Mouse (Mus musculus) urinary bladder, postnatal 4 days (tissue): ENCODE results near the gene Dcdc2b.

ENCODE experiments used
- DNase-seq, 2 experiments: peaks; one replicate each; pipeline ENCODE4 v3.0.0; 2021 to 2022; ENCODE audit warnings: low spot score in 2 of 2

Gene Dcdc2b

DNA sequence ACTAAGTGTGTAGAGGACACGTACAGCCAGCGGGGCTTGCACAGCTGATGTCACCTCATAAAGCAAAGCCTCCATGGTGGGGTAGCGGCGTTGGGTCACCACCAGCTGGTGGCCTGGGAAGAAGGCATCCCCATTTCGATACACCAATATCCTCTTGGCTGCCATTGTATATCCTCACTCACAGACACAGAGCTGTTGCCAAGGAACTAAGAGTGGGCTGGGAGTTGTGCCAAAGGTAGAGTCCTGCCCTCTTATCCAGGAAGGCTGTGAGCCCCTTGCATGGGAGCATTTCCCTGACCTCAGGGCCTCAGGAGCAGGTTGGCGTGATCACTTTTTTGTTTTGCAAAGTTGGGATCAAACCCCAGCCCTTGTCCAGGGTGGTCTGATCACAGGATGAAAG is at the start of gene Dcdc2b:
Dcdc2b (minus strand) TSS at position 165 of the 400 bp plus-strand sequence.
- no peak for DNase-seq

DNA sequence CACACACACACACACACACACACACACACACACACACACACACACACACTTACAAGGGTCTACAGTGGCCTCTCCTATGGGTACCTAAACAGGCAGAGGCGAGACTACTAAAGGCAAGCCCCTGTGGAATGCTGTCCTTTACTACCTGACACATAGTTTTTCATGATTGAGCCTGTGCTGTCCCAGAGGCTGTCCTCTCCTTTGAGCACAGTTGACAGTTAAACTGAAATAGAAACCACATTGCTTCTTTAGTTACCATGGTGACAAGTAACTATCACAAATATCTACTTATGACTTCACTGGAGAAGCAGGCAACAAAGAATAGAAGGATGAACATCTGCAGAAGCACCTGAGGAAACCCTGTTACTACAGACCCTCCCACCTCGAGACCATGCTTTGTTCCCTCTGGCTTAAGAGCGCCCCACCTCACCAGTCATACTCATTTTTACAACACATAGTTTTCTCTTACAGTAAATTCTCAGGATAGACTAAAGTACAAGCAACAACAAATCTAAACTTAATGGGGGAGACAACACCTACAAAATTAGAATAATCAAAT is 48.3 kb upstream of the Dcdc2b start:
- DNase-seq = no peak

DNA sequence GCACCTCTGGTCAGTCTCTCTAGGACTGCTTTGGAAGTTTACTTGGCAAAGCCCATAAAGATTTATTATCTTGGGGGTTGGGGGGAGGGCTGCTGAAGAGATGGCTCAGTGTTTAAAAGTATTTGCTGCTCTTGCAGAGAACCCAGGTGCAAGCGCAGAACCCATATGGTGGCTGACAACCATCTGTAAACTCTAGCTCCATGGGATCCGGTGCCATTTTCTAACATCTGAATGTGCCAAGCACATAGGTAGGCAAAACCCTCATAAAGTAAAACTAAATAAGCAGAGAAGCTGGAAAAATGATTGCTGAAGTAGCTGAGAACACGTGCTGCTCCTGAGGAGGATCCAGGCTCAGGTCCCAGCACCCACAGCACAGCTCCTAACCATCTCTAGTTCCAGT is 47.5 kb upstream of the Dcdc2b start:
- no peak for DNase-seq

DNA sequence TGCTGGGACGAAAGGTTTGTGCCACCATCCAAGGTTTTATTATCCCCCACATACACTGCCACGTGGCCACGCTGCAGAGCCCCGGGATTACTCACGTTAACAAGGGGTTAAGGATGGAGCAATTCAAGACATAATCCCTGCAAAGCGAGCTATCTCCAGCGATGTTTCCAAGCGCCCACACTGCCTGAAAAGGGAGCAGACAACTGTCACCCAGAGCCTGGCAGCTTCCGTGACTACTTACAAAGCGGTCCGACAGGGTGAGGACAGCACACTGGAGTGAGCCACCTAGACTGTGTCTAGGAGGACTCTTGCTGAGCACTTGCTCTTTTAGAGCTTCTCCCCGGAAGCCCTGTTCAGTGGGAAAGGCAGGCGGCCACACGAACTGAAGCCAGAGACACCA is 40.7 kb upstream of the Dcdc2b start:
- DNase-seq = no peak

DNA sequence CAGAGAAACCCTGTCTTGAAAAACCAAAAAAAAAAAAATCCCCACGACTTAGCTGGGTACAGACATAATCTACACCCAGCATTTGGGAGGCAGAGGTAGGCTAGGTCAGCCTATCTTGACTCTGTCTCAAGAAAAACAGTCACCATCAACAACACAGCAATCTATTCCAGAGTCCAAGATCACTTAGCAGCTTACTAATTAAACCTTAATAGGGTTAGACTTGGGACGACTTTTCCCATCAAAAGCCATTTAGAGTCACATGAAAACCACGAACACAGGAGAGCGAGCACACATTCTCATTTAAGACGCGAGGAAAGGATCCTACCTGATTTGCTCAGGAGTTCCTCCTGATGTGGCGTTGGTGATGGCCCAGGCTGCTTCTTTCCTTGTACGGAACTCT is 36.3 kb upstream of the Dcdc2b start:
- DNase-seq = no peak

DNA sequence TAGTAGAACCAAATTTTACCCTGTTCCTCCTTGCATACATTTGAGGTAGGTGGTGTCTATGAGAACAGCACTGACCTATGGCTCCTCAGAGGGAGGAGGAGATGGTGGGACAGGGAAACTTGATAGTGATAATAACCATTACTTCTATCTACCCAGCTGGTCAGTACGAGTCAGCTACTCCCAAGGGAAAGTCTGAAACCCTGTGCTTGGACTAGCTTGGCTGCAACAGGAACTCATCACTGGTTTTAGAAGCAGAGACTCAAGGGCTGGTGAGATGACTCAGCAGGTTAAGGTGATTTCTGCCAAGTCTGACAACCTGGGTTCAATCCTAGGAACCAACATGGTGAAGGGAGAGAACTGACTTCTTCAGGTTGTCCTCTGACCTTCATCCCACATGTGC is 34.6 kb upstream of the Dcdc2b start:
- no peak for DNase-seq

DNA sequence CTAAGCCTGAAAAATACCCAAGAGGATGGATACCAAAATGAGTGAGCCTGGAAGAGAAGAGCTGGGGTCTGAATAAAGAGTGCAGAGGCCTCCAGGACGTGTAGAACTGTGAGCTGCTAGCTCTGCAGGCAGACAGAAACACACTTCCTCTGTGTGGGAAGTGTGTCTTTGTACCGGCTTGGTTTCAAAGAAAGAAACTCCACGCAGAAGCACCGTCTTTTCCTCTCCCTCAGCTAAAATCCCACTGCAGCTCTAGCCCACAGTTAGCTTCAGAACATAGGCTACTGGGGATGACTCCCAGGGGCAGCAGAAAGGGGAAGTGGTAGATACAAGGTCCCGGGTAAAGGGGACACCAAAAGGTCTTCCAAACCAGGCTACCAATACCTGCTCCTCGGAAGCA is 31.1 kb upstream of the Dcdc2b start:
- no peak for DNase-seq

DNA sequence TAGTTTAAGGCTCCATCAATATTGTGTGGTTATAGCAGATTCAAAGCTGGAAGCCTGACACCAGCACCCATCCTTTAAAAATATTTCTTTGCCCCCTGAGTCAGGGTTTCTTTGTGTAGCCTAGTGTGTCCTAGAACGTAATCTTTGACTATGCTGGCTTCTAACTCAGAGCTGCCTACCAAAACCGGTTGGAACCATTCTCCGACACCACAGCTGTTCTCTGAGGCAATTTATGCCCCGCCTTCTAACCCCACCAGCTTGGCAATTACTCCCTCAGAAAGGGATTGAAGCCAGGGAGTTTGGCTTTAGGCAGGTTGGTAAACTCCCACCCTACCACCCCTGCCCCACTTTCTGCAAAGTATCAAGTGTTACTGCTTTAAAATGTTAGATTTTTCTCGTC is 27.7 kb upstream of the Dcdc2b start:
- no peak for DNase-seq

DNA sequence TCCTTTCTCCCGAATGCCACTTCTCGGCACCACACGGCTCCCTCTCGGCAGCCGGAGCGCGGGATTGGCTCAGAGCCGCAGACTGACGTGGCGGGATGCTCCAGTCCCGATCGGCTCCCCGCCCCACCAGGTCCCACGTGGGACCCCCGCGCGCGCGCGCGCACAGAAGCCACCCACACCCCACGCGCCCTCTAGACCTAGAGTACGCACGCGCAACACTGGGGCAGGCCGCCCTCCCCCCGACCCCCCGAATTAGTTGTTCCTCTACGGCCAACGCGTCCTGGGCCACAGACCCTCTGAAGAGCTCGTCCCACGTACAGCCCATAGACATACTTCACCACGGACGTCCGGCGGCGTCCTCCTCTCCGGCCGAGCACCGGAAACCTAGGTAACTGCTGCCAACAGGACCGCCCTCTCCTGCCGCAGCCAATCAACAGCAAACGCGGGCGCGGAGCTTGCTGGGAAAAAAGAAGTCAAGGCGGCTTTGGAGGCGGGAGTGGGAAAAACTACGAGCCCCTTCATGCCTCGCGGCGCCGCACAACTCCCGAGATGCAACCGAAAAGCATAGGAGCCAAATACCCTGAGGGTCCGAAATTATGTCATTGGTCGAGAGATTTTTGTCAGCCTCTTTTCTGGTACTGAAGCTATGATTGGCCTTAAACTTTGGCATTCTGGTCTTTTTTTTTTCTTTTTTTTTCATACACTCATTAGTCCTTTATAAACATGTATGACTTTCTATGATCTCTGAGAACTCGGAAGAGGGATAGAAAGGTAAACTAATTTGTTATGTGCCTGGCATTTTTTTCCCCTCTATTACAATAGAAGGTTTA is 26.8 kb upstream of the Dcdc2b start, which contains the start of gene Txlna:
Txlna (minus strand) TSS at position 428 of the 830 bp plus-strand sequence.
- DNase-seq = peak; percentile 95 to 96

DNA sequence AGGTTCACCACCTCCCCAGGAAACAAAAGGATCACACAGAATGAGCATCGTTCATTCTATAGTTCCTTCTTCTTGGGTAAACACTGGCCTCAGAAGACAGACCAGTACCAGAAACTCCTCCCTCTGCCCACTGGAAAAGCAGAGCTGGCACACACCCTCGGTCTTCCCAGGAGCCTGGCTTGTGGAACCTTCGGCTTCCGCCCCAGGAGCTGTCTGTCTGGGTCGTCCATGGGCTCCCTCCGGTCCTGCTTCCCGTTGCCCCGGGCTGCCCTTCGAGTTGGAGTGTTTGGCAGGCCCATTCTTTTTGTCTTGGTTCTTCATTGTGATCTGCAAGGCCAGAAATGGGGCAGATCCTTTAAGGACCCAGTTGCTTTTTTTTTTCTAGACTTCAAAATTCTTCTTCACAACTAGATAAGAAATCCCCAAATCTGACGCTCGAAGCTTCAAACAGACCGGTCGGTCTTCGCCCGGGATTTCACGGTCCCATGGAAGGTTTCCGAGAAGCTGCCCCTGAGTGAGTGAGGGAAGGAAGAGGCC is 26.1 kb upstream of the Dcdc2b start:
- DNase-seq = no peak

DNA sequence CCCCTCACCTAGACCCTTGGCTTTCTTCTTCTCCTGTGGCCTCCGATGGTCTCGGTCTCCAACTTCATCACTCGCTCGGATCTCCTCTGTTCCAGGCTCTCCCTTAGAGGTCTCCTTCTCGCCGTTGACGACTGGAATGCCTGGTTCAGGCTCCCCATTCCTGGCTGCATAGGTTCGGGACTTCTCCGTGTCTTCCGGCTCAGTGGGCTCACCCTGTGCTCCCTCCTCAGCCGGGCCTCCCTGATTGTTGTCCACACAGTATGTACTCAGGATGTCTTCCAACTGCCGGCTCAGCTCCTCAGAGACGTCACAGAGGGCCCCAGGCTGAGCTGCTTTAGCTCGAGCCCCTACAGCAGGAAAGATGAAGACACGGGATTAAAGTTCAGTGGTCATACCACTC is 25.2 kb upstream of the Dcdc2b start:
- DNase-seq = no peak

DNA sequence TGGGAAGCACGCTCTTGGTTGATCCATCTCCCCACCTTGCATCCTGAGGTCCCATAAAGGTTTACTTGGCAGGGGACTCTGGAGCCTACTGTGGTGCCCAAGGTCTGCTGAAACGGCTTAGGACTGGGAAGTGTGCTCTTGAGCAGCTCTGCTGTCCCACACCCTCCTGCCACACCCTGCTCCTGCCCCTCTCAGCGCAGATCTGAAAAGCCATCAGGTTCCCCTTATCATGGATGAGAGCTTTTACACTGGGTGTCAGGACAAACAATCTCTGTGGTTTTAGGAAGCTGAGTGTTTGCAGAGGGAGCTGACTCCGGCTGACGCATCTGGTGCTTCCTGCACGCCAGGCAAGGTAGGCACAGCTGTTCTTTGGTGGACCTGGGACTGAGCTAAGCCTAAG is 19.8 kb upstream of the Dcdc2b start:
- DNase-seq = no peak

DNA sequence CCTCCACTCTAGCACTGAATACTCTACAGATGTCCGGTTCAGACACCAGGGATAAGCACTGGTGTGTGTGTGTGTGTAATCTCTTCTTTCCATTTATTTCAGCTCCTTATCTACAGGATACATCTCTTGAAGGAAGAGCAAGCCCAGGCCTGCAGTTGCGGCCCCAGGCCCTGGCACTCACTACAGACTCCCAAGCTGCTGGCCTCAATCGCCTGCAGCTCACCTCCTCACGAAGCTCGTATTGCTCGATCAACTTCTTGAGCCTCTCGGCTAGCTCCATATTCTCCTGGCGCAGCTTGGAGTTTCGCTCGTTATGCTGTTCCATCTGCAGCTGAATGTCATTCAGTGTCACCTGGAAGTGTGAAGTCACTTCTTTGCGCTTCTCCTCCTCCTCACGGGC is 17.8 kb upstream of the Dcdc2b start:
- DNase-seq = no peak

DNA sequence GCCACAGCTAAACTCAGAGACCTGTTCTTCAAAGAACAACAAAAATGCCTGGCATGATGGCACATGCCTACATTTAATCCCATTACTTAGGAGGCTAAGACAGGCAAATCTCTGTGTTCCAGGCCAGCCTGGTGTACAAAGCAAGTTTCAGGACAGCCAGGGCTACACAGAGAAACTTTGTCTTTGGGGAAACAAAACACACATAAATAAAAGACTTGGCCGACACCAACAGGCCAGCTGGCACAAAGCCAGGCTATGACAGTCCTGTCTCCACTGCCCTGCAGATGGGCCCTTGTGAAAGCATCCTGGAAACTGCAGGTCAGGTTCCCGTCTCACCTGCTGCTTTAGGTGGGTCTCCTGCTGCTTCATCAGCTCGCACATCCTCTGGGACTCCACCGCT is 16.9 kb upstream of the Dcdc2b start:
- no peak for DNase-seq

DNA sequence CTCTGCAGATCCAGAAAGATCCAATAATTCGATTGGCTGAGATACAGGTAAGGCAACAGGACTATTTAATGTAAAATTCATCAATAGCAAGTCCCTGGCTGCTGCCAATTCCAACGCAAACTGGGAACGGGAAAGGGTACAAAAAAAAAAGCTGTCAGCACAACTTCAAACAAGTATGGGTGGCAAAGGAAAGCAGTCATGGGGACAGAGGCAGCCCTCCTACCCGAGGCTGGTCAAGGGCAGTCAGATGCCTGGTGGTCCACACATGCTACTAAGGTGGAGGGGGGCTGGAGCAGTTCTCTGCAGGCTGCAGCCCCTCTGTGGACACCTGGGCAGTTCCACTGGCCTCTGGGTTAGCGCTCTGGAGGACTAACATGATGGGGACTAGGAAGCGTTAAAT is 12.0 kb upstream of the Dcdc2b start:
- no peak for DNase-seq

DNA sequence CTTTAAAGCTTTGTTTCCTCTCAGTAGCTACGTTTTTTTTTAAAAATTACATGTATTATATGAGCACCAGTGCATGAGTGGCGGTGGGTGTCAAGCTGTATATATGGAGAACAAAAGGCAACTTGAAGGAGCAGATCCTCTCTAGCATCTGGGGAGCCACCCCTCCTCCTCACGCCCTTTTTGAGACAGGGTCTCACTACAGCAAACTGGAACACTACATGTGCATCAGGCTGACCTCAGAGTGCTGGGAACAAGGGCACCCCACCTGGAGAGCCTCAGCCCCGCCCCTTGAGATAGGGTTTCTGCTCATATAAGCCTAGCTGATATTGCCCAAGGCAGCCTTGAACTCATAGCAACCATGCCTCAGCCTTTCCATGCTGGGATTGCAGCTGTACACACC is 11.4 kb upstream of the Dcdc2b start:
- no peak for DNase-seq

DNA sequence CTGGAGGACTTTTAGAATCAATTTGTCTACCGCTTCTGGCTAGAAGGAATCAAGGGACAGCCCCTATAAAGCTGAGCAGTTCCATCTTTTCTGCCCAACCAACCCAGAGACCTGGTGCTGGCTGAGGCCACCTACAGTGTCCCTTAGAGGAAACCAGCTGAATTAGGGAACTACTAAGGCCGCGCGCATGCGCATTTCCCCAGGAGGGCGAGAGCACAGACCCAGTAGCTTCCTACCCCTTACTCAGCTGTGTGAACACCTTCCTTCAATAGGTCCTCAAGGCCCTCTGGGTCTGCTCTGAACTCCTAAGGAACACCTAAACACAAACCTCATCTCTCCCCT is 10.9 kb upstream of the Dcdc2b start:
- no peak for DNase-seq

DNA sequence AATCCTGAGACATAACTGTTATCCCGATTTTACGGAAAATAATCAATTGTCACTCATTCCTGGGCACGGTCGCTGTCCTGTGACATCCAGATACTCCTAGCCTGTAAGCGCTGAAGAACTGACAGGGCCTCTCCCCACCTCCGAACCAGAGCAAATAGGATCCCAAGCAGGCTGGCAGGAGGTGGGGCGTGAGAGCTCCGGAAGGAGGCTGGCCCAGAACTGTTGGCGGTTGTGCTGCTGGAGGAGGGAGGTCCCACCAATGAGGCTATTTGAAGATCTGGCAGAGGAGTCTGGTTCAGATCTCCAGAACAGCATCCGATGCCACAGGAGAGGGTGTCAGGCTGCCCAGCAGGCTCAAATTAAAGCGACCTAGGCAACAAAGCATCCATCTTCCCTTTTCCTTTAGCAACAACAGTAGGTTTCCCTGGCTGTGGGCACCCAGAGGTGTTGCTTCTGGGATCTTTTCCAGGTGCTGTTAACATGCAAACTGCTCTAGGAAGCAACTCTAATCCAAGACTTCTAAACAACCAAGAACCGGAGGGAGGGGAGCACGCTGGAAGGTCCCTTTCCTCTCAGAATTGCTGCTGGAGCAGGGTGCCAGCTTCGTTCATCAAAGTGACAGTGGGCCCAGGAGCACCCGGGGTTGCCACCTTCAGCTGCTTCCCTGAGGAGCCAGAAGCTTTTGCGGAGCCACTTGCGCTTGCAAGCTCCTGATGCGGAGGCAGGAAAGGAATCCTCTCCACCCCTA is 10.4 kb upstream of the Dcdc2b start:
- peak; percentile 80 to 83 for DNase-seq

DNA sequence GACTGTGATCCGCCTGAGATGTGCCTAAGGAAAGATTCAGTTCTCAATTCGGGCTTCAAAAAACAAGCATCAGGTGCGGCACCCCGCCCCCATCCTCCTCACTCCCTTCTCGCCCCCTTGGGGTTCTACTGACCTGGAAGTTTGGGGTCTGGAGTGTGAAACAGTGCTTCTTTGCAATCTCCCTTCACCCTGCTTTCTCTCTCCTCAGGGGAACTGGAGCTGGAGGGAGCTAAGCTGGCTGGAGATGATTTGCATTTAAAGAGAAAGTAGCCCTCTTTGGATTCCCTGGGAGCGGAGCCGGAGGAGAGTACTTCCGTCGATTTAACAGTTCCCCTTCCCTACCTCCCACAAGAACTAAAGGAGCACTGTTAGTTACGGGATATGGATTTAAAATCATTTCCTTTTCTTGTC is 9.6 kb upstream of the Dcdc2b start, which contains the start of gene Ccdc28b:
Ccdc28b (minus strand) TSS at position 267 of the 411 bp plus-strand sequence.
- DNase-seq = no peak

DNA sequence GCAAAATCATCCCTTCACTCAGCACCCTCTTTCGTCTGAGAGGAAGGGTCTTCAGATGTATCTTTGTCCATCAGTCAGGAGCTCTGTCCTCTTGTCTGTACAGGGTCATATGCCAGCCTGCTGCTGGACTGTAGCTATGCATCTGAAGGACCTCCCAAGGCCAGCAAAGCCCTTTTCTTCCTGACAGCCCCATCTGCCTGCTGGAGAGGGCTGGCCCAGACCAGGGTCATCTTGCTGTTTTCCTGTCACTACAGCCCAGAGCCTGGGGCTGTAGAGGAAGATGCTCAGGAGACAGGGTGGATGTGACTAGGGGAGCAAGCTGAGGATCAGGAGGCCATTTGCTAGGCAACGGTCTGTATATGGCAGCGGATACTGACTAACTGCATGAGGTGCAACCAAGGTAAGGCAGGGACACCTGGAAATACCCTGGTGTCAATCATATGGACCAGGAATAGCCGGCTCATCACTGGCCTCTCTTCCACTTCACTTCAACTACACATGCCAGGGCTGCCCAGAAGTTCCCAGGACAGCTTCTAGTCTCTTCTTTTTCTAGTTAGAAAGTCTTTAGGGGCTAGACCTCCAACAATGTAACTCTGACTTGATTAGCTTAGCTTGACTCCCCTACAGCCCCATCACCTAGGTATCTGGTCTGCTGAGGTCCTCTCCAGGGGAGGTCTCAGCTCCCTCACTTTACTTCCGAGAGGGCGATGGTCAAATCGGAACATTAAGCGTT is 8.9 kb upstream of the Dcdc2b start:
- no peak for DNase-seq

DNA sequence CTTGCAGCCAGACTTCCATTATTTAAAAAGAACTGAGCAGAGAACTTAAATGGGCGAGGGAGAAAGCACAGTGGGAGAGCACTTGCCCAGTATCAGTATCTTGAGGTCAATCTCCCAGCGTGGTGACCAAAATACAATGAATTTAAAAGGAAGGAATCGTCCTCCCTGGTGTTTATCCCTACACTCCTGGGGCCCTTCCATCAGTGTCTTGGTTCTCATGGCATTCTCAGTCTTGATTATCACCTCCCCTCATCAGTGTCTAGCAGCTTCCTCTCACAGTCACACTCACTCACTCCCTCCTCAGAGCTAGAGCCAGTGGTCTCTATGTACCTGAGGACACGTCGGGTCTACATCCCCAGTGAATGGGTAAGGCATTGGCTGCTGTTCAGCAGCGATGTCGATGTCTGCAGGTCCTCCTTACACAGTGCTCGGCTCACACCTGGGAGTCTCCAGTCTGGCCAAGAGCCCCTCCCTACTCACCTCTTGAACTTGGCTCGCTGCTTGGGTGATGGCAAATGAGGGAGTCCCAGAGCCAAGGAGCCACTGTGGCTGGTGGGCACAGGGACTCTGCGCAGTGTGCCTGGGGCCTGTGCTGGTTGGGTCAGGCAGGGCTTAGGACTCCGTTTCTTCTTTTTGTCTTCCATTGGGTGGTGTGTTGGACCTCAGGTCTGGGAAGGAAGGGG is 8.2 kb upstream of the Dcdc2b start:
- DNase-seq = no peak
